Mouse (Mus musculus): ENCODE results near the gene Iah1.

Iah1 gene

DNA sequence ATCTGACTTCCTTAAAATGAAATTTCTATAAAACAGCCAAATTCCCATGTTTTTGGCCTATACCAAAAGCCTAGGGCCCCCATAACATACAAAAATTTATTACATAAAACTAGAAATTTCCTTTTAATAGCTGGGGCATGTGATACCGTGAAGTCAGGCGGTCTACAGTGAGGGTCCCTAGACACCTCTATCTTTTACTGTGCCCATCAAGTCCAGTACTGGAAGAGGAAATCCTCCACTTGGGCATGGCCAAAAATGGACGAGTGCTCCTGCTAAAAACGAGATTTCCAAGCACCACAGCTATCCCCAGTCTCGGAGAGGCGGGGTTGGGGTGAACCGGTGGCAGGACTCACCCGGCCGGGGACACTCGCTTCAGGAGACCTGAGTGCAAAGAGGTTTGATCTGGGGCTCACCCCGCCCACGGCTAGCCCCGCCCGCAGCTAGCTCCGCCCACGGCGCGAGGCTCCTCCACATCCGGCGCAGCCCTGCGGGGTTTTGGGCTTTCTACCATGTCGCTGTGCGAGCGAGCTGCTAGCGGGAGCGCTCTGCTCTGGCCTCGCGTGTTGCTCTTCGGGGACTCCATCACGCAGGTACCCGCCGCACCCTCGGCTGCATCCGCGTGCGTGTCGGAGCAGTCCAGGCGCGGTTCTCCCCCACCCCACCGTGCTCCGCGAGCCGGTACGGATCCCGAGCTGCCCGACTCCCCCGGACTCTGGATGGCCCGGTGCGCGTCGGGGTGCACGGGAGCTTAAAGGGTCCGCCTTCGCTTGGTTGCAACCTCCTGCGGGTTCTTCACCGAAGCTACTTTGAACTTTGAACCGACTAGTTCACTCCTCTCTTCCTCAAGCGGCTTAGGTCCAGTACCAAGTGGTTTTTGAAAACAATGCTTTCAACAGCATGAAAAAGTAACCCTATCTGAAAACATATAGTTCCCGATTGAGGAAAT lies at the start of gene Iah1:
Gene Iah1 (plus strand): TSS at position 467 of the 946 bp plus-strand sequence.
- DNase-seq (ENCODE audit: low read depth in 2 of 2, low spot score in 2 of 2) = peak; percentile 77 to 83

- no peak for DNase-seq (ENCODE audit: low read depth in 2 of 2, low spot score in 2 of 2)
Observed at GRCm38 (mm10) chr12:21266784-21267098, 49.4 kb upstream of the Iah1 start.

GRCm38 (mm10) chr12:21268083-21268616 lies 48.0 kb upstream of the Iah1 start:
- DNase-seq (ENCODE audit: low read depth in 2 of 2, low spot score in 2 of 2) = no peak

DNA sequence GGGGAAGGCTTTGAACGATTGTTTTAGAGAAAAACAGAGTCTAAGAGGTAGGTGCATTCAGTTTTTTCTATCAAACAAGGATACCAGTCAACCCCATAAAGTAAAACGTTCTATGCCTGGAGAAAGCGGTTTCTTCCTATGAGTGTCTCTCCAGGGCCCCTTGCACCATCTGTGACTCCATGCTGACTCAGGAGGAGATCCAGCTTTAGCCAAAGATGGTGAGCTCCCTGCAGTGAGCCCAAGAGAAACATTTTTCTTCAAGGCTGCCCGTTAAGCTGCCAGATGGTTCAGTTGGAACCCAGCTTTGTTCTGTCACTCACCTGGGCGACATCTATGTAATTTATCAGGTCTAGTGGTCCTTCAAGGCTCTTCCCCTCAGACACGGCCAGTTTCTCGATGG lies 41.7 kb upstream of the Iah1 start:
- DNase-seq (ENCODE audit: low read depth in 2 of 2, low spot score in 2 of 2) = no peak

- no peak for DNase-seq (ENCODE audit: low read depth in 2 of 2, low spot score in 2 of 2)
Observed at GRCm38 (mm10) chr12:21277352-21277864, 38.8 kb upstream of the Iah1 start.

DNA sequence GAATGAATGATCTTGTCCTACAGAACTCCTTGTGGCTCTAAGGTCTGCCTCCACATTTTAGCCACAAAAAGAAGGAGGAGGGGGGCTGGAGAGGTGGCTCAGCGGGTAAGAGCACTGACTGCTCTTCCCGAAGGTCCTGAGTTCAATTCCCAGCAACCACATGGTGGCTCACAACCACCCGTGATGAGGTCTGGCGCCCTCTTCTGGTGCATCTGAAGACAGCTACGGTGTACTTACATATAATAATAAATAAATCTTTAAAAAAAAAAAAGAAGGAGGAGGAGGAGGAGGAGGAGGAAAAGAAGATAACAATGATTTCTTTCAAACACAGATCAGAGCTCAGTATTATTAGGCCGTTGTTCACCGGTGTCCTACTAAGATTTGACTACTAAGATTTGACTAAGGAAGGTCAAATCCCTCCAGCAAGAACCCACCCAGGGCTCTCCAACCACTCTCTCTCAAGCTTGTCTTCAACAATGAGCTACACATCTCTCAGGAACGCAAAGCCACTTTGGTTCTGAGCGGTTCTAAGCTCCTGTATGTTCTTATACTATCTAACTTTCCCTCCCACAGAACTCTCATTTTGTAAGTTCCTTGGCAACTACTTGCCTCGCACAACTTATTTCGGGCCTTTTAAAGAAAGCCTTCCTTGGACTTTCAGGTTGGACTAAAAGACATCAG lies 31.3 kb upstream of the Iah1 start, which contains the start of gene Cpsf3:
Gene Cpsf3 (plus strand): TSS at position 631 of the 681 bp plus-strand sequence.
- no peak for DNase-seq (ENCODE audit: low read depth in 2 of 2, low spot score in 2 of 2)

GRCm38 (mm10) chr12:21285508-21286242 lies 30.5 kb upstream of the Iah1 start:
- DNase-seq (ENCODE audit: low read depth in 2 of 2, low spot score in 2 of 2) = no peak

DNA sequence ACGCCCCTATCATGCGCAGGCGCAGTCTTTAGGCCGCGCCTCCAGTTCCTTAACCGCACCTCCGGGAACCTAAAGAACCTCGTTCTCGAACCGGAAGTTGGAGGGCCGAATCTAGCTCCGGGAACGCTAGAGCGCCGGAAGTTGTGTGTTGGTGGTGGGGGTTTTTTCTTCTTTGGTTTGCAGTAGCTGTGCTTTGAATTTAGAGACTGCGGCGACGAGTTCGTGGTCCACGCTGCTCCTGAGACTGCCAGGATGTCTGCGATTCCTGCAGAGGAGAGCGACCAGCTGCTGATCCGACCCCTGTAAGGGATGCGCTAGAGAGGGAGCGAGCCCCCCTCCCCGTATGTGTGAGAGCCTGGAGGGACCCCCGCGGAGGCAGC lies 30.0 kb upstream of the Iah1 start, which contains the start of gene Itgb1bp1:
Gene Itgb1bp1 (minus strand): TSS at position 42 of the 380 bp plus-strand sequence.
- peak; percentile 96 to 97 for DNase-seq (ENCODE audit: low read depth in 2 of 2, low spot score in 2 of 2)

GRCm38 (mm10) chr12:21286712-21287650 lies 29.2 kb upstream of the Iah1 start:
- peak; percentile 16 to 37 for DNase-seq (ENCODE audit: low read depth in 2 of 2, low spot score in 2 of 2)

- no peak for DNase-seq (ENCODE audit: low read depth in 2 of 2, low spot score in 2 of 2)
Observed at GRCm38 (mm10) chr12:21288716-21289395, 27.3 kb upstream of the Iah1 start.

DNA sequence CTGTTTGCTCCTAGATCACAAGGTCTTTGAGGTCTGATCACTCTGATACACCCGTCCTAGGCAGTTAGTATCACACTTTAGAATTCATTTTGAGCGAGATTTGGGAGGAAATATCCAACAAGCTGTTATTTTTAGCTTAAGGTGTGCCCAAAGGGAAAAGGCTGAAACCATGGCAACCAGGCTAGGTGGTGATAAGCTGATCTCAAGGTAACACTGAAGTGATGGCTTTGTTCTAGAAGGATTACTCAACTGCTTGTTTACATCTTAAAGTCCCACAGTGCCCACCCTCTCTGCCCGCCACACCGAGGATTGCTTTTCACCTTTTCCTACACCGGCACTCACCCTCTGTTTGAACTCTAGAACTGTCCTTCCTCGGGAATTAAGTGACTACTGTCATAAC lies 26.5 kb upstream of the Iah1 start:
- DNase-seq (ENCODE audit: low read depth in 2 of 2, low spot score in 2 of 2) = no peak

GRCm38 (mm10) chr12:21298856-21299255 lies 17.3 kb upstream of the Iah1 start:
- DNase-seq (ENCODE audit: low read depth in 2 of 2, low spot score in 2 of 2) = no peak

DNA sequence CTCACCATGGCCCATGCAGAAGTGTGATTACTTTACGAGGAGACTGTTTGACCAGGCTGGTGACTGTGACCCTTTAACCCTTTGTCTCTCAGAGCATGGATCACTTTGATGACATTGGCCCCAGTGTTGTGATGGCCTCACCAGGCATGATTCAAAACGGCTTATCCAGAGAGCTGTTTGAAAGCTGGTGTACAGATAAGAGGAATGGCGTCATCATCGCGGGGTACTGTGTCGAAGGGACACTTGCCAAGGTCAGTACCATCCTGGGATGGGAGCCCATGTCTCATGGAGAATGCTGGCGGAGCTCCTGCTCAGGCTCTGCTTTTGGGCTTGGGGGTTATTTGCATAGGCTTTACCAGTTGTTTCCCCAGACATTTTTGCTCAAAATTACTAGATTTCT lies 14.9 kb upstream of the Iah1 start:
- DNase-seq (ENCODE audit: low read depth in 2 of 2, low spot score in 2 of 2) = no peak

DNA sequence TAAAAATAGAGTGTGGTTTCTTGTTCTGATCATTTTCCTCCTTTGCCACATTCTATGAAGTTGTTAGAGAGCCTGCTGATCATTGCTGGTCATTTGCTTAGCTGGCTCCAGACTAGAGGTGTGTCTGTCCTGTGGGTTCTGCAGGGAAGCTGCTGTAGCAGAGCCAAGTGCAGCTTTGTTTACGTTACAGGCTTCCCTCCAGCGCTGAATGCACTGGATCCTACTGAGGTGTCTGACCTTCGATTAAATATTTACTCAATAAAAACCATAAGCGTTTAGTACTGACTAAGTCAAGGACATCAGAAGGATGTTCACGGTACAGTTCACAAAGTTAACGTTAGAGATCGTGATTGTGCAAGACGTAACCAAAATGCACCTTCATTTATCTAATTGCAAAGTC lies 14.3 kb upstream of the Iah1 start:
- no peak for DNase-seq (ENCODE audit: low read depth in 2 of 2, low spot score in 2 of 2)

- DNase-seq (ENCODE audit: low read depth in 2 of 2, low spot score in 2 of 2) = no peak
Observed at GRCm38 (mm10) chr12:21302361-21302783, 13.8 kb upstream of the Iah1 start.

DNA sequence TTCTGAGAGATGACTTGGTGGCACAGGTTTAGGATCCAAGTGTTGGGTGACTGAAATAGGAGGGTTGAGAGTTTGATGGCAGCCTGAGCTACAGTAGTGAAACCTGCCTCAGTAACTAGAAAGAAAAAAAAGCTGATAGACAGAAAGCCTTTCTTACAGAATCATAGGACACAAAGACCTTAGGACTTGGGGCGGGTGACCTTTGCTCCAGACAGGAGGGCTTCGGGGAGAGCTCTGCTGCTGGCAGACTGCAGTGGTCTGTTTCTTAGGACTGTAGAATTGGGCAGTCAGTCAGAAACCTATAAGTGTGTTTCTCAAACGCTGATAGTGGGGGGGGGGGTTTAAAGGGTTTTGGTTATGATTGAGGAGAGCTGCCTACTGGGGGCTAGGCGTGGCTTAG lies 10.4 kb upstream of the Iah1 start:
- DNase-seq (ENCODE audit: low read depth in 2 of 2, low spot score in 2 of 2) = no peak

- DNase-seq (ENCODE audit: low read depth in 2 of 2, low spot score in 2 of 2) = no peak
Observed at GRCm38 (mm10) chr12:21306721-21307120, 9.5 kb upstream of the Iah1 start.

- DNase-seq (ENCODE audit: low read depth in 2 of 2, low spot score in 2 of 2) = no peak
Observed at GRCm38 (mm10) chr12:21312201-21312600, 4.0 kb upstream of the Iah1 start.

- no peak for DNase-seq (ENCODE audit: low read depth in 2 of 2, low spot score in 2 of 2)
Observed at GRCm38 (mm10) chr12:21316869-21317265, 678 bp downstream of the Iah1 start.

Data from CD8-positive naive resting alpha-beta T cell, adult 2 months (primary cell).